Mouse (Mus musculus) spleen, adult 2 months (tissue): ENCODE measurements at regions not wholly inside any gene's neighbourhood (a gene's known extent, or its start where the extent isn't known, plus 50 kb on each side); places are given as distances from the start of the nearest gene placed in this dataset.
A peak's percentile ranks its signal among the peaks of the same experiment; 100 is the strongest.

ENCODE experiments used
- DNase-seq, 2 experiments: peaks; one replicate each; pipeline versions ENCODE4 v3.0.0 to v3.0.0-alpha.2; 2012 to 2021; ENCODE audit warnings: low spot score in 2 of 2, low read depth in 1 of 2
- H3K27ac ChIP-seq: fragments of 200-500 bp; 2 replicates; pipeline ENCODE4 v1.5.1; 2012; ENCODE audit warnings: low read length, inconsistent platforms; ENCODE audit not compliant: insufficient read depth
- H3K27me3 ChIP-seq: fragments of 200-500 bp; 2 replicates; pipeline ENCODE4 v1.6.1; 2012; ENCODE audit warnings: mild to moderate bottlenecking, moderate library complexity, low read length, inconsistent platforms; ENCODE audit not compliant: control insufficient read depth, insufficient read depth
- H3K36me3 ChIP-seq: fragments of 200-500 bp; 2 replicates; pipeline ENCODE4 v1.6.1; 2012; ENCODE audit warnings: mild to moderate bottlenecking, low read length, inconsistent platforms; ENCODE audit not compliant: control insufficient read depth, insufficient read depth
- H3K4me1 ChIP-seq: fragments of 200-500 bp; 2 replicates; pipeline ENCODE4 v1.6.1; 2011; ENCODE audit warnings: inconsistent platforms; ENCODE audit not compliant: control insufficient read depth, insufficient read depth, insufficient read length
- H3K4me3 ChIP-seq: fragments of 200-500 bp; 2 replicates; pipeline ENCODE4 v1.5.1; 2011; ENCODE audit warnings: mild to moderate bottlenecking, inconsistent platforms; ENCODE audit not compliant: insufficient read depth, insufficient read length; ENCODE audit errors: extremely low read depth
- CTCF ChIP-seq: fragments of 200-500 bp; IDR thresholded peaks from 2 replicates; pipeline ENCODE4 v1.5.1; 2011; ENCODE audit warnings: mild to moderate bottlenecking, inconsistent platforms; ENCODE audit not compliant: insufficient read depth, insufficient read length, insufficient replicate concordance; ENCODE audit errors: extremely low read depth
- POLR2A ChIP-seq: fragments of 200-500 bp; IDR thresholded peaks from 2 replicates; pipeline ENCODE4 v1.6.1; 2011; ENCODE audit warnings: low read depth, low read length, inconsistent platforms
- WGBS: fragments of 180-500 bp; shearing (Covaris S2); methylation state at CpG from one replicate; pipeline ENCODE4 v1.1.7; 2018; 5-methylcytosine and 5-hydroxymethylcytosine counted together

- Histone ChIP-seq H3K4me3 (no peak overlapping the region), H3K27me3 (no peaks in the 10 kb centered on the region), H3K27ac (no peak overlapping the region), H3K36me3 (no peaks in the 10 kb centered on the region), H3K4me1 (no peaks in the 10 kb centered on the region)
- no peak for DNase-seq
- TF ChIP-seq POLR2A (no peak), CTCF (no peak)
- 68% methylated on average over 4 of the region's 4 CpGs for WGBS
Measured at GRCm38 (mm10) chr6:41135160-41135559, 99.9 kb upstream of the 2210010C04Rik start.

GRCm38 (mm10) chr6:41129906-41130305 is 94.6 kb upstream of the 2210010C04Rik start:
- Histone ChIP-seq H3K36me3 (no peaks in the 10 kb centered on the region), H3K27me3 (no peaks in the 10 kb centered on the region), H3K4me3 (no peak overlapping the region), H3K4me1 (no peaks in the 10 kb centered on the region), H3K27ac (no peak overlapping the region)
- TF ChIP-seq CTCF (no peak), POLR2A (no peak)
- 48% methylated on average over 4 of the region's 4 CpGs for WGBS
- no peak for DNase-seq

GRCm38 (mm10) chr6:41127816-41128215 is 92.5 kb upstream of the 2210010C04Rik start:
- WGBS: 80% methylated on average over 7 of the region's 7 CpGs
- Histone ChIP-seq H3K4me3 (no peak overlapping the region), H3K27ac (no peak overlapping the region), H3K27me3 (no peaks in the 10 kb centered on the region), H3K4me1 (no peaks in the 10 kb centered on the region), H3K36me3 (no peaks in the 10 kb centered on the region)
- TF ChIP-seq CTCF: no peak
- no peak for TF ChIP-seq POLR2A
- no peak for DNase-seq

- H3K4me3 ChIP-seq: no peak overlapping the region
- no peak overlapping the region for H3K27ac ChIP-seq
- TF ChIP-seq POLR2A (no peak), CTCF (no peak)
- no peak for DNase-seq
- H3K27me3 ChIP-seq: no peaks in the 10 kb centered on the region
- H3K4me1 ChIP-seq: no peaks in the 10 kb centered on the region
- no peaks in the 10 kb centered on the region for H3K36me3 ChIP-seq
Measured at GRCm38 (mm10) chr6:41126855-41127254, 91.5 kb upstream of the 2210010C04Rik start.

GRCm38 (mm10) chr6:41121641-41122040 is 86.3 kb upstream of the 2210010C04Rik start:
- Histone ChIP-seq H3K27ac (peak overlapping the region; percentile 49), H3K4me3 (no peak overlapping the region), H3K27me3 (no peaks in the 10 kb centered on the region), H3K36me3 (no peaks in the 10 kb centered on the region), H3K4me1 (no peaks in the 10 kb centered on the region)
- 60% methylated on average over 3 of the region's 3 CpGs for WGBS
- TF ChIP-seq POLR2A (no peak; the same call in 1 of the 2 replicates), CTCF (no peak)
- no peak for DNase-seq

GRCm38 (mm10) chr6:41119176-41119575 is 83.9 kb upstream of the 2210010C04Rik start:
- 70% methylated on average over 2 of the region's 2 CpGs for WGBS
- no peak for DNase-seq
- H3K36me3 ChIP-seq: no peaks in the 10 kb centered on the region
- TF ChIP-seq POLR2A: no peak
- no peak for TF ChIP-seq CTCF
- peak overlapping the region; percentile 33; the same call in 1 of the 2 replicates for H3K4me3 ChIP-seq
- H3K27ac ChIP-seq: peak overlapping the region; percentile 77; the same call in 1 of the 2 replicates
- no peaks in the 10 kb centered on the region; the same call in 1 of the 2 replicates for H3K27me3 ChIP-seq
- H3K4me1 ChIP-seq: no peaks in the 10 kb centered on the region; the same call in 1 of the 2 replicates

GRCm38 (mm10) chr6:41118201-41118976 is 83.1 kb upstream of the 2210010C04Rik start:
- Histone ChIP-seq H3K4me3 (peak overlapping the region; percentile 40; the same call in 1 of the 2 replicates), H3K27me3 (no peaks in the 10 kb centered on the region; the same call in 1 of the 2 replicates), H3K4me1 (no peaks in the 10 kb centered on the region; the same call in 1 of the 2 replicates), H3K36me3 (no peaks in the 10 kb centered on the region), H3K27ac (peak overlapping the region; percentile 77)
- WGBS: 8% methylated on average over 7 of the region's 7 CpGs
- peak; percentile 38; the same call in 1 of the 2 replicates for TF ChIP-seq CTCF
- no peak for TF ChIP-seq POLR2A
- peak; percentile 33 to 50 for DNase-seq
